Mouse (Mus musculus) frontal cortex, adult (tissue): ENCODE data around the gene Epdr1.
"Not testable (repeated sequence)": the region's sequence is repeated elsewhere in the genome, so short reads cannot be mapped to it uniquely, and the experiment has no call there.

Experiments used
- ATAC-seq: cut with Nextera tagmentation; 2 replicates; pipeline ENCODE4 v1.9.2; 2017; ENCODE audit warnings: mild to moderate bottlenecking, moderate library complexity, mixed read lengths; ENCODE audit not compliant: low TSS enrichment

Epdr1 gene

DNA sequence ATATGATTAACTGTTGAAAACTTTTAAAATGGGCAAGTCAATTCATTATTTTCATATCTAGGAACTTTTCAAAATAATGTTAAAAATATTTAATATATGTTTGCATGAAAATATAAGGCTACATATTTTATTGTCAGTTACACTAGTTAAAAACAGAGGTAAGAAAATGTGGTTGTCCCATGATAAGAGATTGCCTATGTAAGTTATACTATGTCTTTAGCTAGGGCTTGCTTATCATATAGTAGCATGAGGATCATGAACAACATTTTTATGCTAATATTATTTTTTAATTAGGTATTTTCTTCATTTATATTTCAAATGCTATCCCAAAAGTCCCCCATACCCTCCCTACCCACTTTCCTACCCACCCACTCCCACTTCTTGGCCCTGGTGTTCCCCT is 14.8 kb downstream of the Epdr1 start:
- no peak for ATAC-seq

DNA sequence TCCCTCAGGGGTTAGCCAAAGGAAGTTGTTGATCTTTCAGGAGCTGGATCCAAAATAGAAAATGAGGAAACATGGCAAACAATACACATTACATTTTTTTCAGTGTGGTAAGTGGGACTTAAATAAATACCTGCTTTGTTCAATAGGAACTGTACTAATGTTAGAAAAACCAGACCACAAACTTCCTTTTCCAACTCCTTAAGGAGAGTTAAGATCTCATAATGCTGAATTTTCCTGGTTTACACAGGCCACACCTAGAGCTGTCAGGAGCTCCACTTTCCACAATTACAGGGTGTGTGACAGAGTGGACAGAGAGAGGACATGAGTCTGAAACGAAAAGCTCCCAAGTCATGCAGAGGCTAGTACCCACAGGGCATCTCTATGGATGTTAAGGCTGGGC is 16.0 kb downstream of the Epdr1 start:
- no peak for ATAC-seq

DNA sequence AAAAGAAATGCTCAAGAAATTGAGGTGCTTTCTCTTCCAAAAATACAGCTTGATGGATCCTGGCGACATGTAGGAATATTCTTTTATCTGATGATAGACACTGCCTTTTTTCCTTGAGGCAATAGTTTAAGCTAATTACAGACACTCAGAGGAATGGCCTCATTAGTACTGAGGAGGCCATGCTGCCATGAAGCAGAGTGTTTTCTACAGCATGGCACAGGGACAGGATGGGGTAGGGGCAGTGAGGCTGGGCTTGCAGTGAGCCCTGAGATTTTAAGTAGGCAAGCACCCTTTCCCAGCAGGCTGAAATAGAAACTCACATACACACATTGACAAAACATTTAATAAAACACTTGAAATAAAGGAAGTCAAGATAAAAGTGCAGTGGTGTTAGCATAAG is 17.2 kb downstream of the Epdr1 start:
- ATAC-seq: no peak

DNA sequence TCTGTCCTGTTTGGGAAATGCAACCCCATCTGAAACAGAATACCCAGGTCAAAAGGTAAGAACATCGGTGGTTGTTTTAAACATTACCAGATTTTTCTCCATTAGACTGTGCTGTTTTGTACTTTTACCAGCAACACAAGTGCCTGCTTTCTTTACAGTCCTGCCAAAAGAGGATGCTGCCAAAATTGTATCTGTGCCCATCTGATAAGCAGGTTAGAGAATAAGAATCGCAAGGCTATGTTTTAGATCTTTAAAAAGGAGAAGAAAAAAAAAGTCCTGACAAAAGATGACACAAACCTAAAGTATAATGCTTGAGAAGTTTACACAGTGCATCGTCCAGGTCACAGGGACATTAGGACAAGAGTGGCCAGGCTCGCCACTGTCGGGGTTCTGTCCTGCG is 20.5 kb downstream of the Epdr1 start:
- ATAC-seq: no peak

DNA sequence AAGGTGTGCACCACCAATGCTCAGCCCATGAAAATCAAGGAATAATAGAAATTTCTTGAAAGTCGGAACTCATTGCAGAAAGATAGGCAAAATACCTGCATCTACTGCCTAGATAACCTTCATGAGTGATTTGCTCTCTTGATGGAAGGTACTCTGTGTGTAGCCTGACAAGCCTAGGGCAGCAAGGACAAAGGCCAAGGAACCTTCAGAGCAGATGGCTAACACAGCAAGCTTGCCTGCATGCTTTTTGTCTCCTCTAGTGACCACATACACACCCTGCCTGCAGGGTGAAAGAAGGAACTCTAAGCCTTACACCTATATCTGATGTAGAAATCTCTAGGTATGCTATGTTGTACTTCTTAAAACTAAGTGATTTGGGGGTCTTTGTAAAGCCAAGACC is 24.6 kb downstream of the Epdr1 start:
- ATAC-seq: no peak

DNA sequence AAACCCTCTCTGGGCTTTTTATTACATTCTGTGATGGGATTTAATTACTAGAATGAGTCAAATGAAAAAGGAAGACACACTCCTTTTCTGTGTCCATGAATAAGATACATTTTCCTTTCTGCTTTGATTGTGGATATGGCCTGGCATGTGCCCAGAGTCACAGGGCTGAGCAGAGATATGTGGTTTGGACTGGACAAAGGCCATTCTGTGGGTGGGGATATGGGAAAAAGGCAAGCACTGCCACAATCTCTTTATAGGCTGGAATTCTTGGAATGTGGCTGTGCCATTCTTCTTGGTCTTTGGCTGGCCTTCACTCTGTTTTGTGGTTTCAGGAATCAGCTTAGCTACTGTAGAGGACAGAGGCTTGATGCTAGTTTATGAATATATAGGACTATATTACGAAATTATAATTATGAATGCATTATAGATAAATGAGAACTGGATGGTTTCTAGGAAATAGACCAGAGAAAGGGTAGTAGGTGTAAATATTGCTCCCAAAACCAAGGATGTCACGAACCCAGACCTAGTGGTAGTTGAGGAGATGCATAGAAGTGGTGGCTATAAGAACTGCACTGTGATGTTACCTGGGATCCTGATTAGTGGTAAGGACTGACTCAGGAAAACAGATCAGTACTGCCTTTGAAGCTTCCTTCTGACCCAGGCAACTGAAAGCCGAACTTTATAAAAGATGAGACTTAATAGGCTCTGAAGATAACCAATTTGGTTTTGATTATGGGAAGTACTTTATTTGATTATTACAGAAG is 28.5 kb downstream of the Epdr1 start:
- no peak for ATAC-seq

DNA sequence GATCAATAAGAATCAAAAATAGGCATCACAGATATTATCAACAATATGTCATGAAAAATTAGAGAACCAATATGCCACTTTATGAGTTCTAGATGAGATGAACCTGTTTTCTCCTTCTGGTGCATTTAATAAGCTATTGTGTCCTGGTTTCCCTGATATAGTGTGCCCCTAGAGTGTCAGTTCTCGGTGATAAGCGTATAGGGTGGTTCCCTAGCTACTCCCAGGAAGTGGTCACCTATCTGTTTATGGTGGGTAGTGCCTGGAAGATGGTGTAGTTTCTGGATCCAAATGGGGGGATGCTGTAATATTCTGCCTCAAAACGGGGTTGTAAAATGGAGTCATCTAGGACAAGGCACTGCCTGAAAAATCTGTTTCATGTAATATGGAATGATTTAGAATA is 43.8 kb downstream of the Epdr1 start:
- no peak for ATAC-seq

DNA sequence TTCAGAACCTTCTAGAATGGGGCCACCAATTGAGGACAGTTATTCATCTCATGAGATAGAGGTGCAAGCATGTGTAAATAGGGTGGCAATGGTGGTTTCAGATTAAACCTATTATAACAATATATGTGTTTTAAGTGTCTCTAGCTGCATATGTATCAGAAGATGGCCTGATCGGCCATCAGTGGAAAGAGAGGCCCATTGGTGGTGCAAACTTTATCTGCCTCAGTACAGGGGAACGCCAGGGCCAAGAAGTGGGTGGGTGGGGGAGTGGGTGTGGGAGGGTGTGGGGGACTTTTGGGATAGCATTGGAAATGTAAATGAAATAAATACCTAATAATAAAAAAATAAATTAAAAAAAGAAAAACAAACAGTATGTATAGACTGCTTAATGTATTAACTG is 45.0 kb downstream of the Epdr1 start:
- ATAC-seq: not testable (repeated sequence)

DNA sequence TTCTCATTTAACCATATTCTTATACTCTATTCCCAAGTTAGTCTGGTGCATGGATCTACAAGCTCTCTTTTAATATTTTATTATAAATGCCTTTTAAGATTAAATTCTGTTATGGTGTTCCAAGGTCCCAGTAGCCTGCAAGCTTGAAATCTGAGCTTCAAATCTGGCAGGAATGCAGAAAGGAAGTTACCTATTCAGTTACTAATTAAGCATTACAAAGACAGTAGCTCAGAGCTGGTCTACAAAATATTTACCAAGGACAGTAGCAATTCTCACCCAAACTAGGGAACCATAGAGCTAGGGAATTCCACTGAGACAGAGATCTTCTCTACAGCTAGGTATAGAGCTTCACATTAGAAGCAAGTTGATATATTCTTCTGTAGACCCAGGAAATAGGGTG is 49.6 kb downstream of the Epdr1 start:
- ATAC-seq: not testable (repeated sequence)

DNA sequence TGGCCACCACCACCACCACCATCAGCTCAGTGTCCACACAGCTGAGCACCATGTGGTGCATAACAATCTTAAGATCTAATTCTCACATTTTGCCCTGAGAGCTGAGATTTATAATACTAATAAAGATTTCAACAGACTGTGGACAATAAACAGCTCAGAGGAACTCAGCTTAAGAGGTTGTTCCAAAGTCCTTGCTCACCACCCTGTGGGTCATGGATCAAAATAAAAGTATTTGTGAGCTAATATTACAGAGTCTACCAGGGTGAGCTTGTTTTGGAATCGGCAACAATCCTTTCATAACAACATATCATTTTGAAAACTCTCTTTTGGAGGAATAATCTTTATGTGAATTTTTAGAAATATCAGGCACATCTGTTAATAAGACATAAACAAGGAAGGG is 57.2 kb downstream of the Epdr1 start:
- no peak for ATAC-seq

DNA sequence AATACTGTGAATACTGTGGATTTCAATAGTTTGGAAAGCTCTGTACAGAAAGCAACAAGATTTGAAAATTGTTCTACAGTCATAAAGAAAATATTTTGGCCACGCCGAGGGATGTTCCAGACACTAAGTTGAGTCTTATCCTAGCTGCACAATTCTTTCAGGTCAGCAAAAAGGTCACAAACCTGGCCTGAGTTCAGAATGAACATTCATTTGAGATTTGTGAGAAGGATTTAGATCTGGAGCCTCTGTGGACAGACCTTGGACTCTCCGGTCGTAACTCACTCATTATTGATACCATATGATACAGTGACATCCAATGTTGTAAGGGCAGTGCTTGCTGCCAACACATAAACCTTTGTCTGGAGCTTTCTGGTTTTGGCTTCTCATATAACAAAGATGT is 64.3 kb downstream of the Epdr1 start:
- no peak for ATAC-seq
